Mouse (Mus musculus) forebrain, embryonic 12.5 days (tissue): ENCODE measurements around the gene Gm49373. TPM values are rescaled to one million over a fixed set of nuclear protein-coding genes. Genes with fewer than 3 reads are reported as not detected.
A peak's percentile ranks its signal among the peaks of the same experiment; 100 is the strongest.

ENCODE experiments used
- ATAC-seq: fragments of 200-750 bp; cut with Nextera tagmentation; 2 replicates; pipeline ENCODE4 v1.8.0; 2017; ENCODE audit warnings: moderate TSS enrichment; ENCODE audit not compliant: low FRiP score
- H3K27ac ChIP-seq: fragments of 300-500 bp; sonication (generic); 2 replicates; pipeline ENCODE4 v1.5.1; 2016; ENCODE audit warnings: mild to moderate bottlenecking
- H3K27me3 ChIP-seq: fragments of 300-500 bp; sonication (generic); 2 replicates; pipeline ENCODE4 v1.6.1; 2016; ENCODE audit warnings: mild to moderate bottlenecking
- H3K36me3 ChIP-seq: fragments of 300-500 bp; sonication (generic); replicated peaks from 2 replicates; pipeline ENCODE4 v1.6.1; 2016; ENCODE audit warnings: mild to moderate bottlenecking
- H3K4me1 ChIP-seq: fragments of 300-500 bp; sonication (generic); 2 replicates; pipeline ENCODE4 v1.6.1; 2016
- H3K4me2 ChIP-seq: fragments of 300-500 bp; sonication (generic); 2 replicates; pipeline ENCODE4 v1.6.1; 2016; ENCODE audit warnings: mild to moderate bottlenecking, moderate library complexity
- H3K4me3 ChIP-seq: fragments of 300-500 bp; sonication (generic); replicated peaks from 2 replicates; pipeline ENCODE4 v1.5.1; 2016; ENCODE audit warnings: mild to moderate bottlenecking
- H3K9ac ChIP-seq: fragments of 300-500 bp; sonication (generic); 2 replicates; pipeline ENCODE4 v1.6.1; 2016; ENCODE audit warnings: mild to moderate bottlenecking
- H3K9me3 ChIP-seq: fragments of 300-500 bp; sonication (generic); 2 replicates; pipeline ENCODE4 v1.6.1; 2016
- WGBS: fragments of 180-500 bp; shearing (Covaris S2); methylation state at CpG from one replicate; pipeline ENCODE4 v1.1.7; 2016; 5-methylcytosine and 5-hydroxymethylcytosine counted together
- polyA plus RNA-seq: library from polyadenylated mRNA; unstranded; fragments of >200 nt; fragmentation: Nextera tagmentation; extraction: Ambion mirVana; gene quantifications from 2 replicates; pipeline ENCODE4 v1.2.1, GENCODE M21; 2016

The Gm49373 gene
- polyA plus RNA-seq, 1 experiment from 2014 or later: 2.2 TPM

GRCm38 (mm10) chr9:21097793-21098192 lies 24.9 kb upstream of the Gm49373 start:
- H3K27ac ChIP-seq: no peak overlapping the region
- H3K9ac ChIP-seq: no peak overlapping the region
- no peak overlapping the region for H3K4me2 ChIP-seq
- H3K27me3 ChIP-seq: no peaks in the 10 kb centered on the region
- ATAC-seq: no peak
- H3K4me1 ChIP-seq: peaks cover 8% of the 10 kb centered on the region; the same call in 1 of the 2 replicates
- WGBS: 89% methylated on average over 8 of the region's 8 CpGs
- no peak overlapping the region for H3K4me3 ChIP-seq
- H3K36me3 ChIP-seq: 0 out of 2 replicates have a peak, but pooled peaks cover 4% of the 10 kb centered on the region
- no peaks in the 10 kb centered on the region for H3K9me3 ChIP-seq

- ATAC-seq: no peak
- no peak overlapping the region for H3K4me2 ChIP-seq
These were observed 23.1 kb upstream of the Gm49373 start for GRCm38 (mm10) chr9:21095958-21096357.

GRCm38 (mm10) chr9:21093423-21093822 lies 20.5 kb upstream of the Gm49373 start:
- H3K4me1 ChIP-seq: peaks cover 21% of the 10 kb centered on the region
- H3K27ac ChIP-seq: no peak overlapping the region
- peaks cover 22% of the 10 kb centered on the region for H3K36me3 ChIP-seq
- WGBS: 93% methylated on average over 9 of the region's 9 CpGs
- H3K4me2 ChIP-seq: no peak overlapping the region
- no peak for ATAC-seq
- no peak overlapping the region for H3K4me3 ChIP-seq
- no peaks in the 10 kb centered on the region for H3K9me3 ChIP-seq
- no peak overlapping the region for H3K9ac ChIP-seq
- H3K27me3 ChIP-seq: no peaks in the 10 kb centered on the region

More at GRCm38 (mm10) chr9:21095958-21096357, 23.1 kb upstream of the Gm49373 start:
- Histone ChIP-seq H3K4me1 (peaks cover 14% of the 10 kb centered on the region), H3K27me3 (no peaks in the 10 kb centered on the region), H3K9ac (no peak overlapping the region), H3K4me3 (no peak overlapping the region), H3K36me3 (0 out of 2 replicates have a peak, but pooled peaks cover 4% of the 10 kb centered on the region), H3K27ac (no peak overlapping the region), H3K9me3 (no peaks in the 10 kb centered on the region)
- WGBS: 62% methylated on average over 4 of the region's 4 CpGs

- peak; percentile 100 for ATAC-seq
- H3K4me3 ChIP-seq: peak within 1 kb of the TSS; percentile 57
- whole genome bisulfite sequencing: under 1% methylated on average over 54 of the region's 54 CpGs
- peak within 1 kb of the TSS; percentile 91 for H3K27ac ChIP-seq
- peaks cover 38% of the 10 kb centered on the region for H3K36me3 ChIP-seq
- H3K9me3 ChIP-seq: no peaks in the 10 kb centered on the region
- peak within 1 kb of the TSS; percentile 75 for H3K9ac ChIP-seq
- peaks cover 21% of the 10 kb centered on the region for H3K4me1 ChIP-seq
- H3K4me2 ChIP-seq: peak within 1 kb of the TSS; percentile 92
- no peaks in the 10 kb centered on the region for H3K27me3 ChIP-seq
These were observed 18.9 kb upstream of the Gm49373 start, which contains the start of the genes Gm38431 and Raver1 for GRCm38 (mm10) chr9:21091707-21092320. TSS of gene Gm38431 (minus strand) at chr9:21091997. TSS of gene Raver1 (minus strand) at chr9:21092008.

- Histone ChIP-seq H3K4me2 (peak overlapping the region; percentile 92), H3K9me3 (no peaks in the 10 kb centered on the region), H3K4me1 (peaks cover 24% of the 10 kb centered on the region), H3K4me3 (peak overlapping the region; percentile 57), H3K27ac (peak overlapping the region; percentile 91), H3K36me3 (peaks cover 45% of the 10 kb centered on the region), H3K9ac (peak overlapping the region; percentile 75), H3K27me3 (no peaks in the 10 kb centered on the region)
- ATAC-seq: peak; percentile 25
- WGBS: 4% methylated on average over 24 of the region's 24 CpGs
These were observed 18.2 kb upstream of the Gm49373 start for GRCm38 (mm10) chr9:21090972-21091706.

- no peak for ATAC-seq
- no peak overlapping the region for H3K27ac ChIP-seq
- H3K4me3 ChIP-seq: peak overlapping the region; percentile 57
- WGBS: 89% methylated on average over 1 of the region's 1 CpGs
- no peaks in the 10 kb centered on the region for H3K27me3 ChIP-seq
- H3K9ac ChIP-seq: peak overlapping the region; percentile 75
- peak overlapping the region; percentile 92 for H3K4me2 ChIP-seq
- H3K36me3 ChIP-seq: peaks cover 51% of the 10 kb centered on the region
- peaks cover 22% of the 10 kb centered on the region for H3K4me1 ChIP-seq
- no peaks in the 10 kb centered on the region for H3K9me3 ChIP-seq
These were observed 17.6 kb upstream of the Gm49373 start for GRCm38 (mm10) chr9:21090537-21090936.

GRCm38 (mm10) chr9:21083324-21083723 lies 10.4 kb upstream of the Gm49373 start:
- Histone ChIP-seq H3K9ac (no peak overlapping the region), H3K27me3 (no peaks in the 10 kb centered on the region), H3K9me3 (no peaks in the 10 kb centered on the region), H3K4me3 (no peak overlapping the region), H3K4me1 (0 out of 2 replicates have a peak, but pooled peaks cover 3% of the 10 kb centered on the region), H3K27ac (no peak overlapping the region), H3K36me3 (peaks cover 94% of the 10 kb centered on the region), H3K4me2 (no peak overlapping the region)
- no peak for ATAC-seq
- 91% methylated on average over 3 of the region's 3 CpGs for WGBS

GRCm38 (mm10) chr9:21081127-21081526 lies 8.2 kb upstream of the Gm49373 start:
- Histone ChIP-seq H3K36me3 (peaks cover 93% of the 10 kb centered on the region), H3K27ac (no peak overlapping the region), H3K9me3 (no peaks in the 10 kb centered on the region), H3K4me2 (no peak overlapping the region), H3K27me3 (no peaks in the 10 kb centered on the region), H3K4me1 (no peaks in the 10 kb centered on the region), H3K4me3 (no peak overlapping the region), H3K9ac (no peak overlapping the region)
- no peak for ATAC-seq
- WGBS: 90% methylated on average over 9 of the region's 9 CpGs

GRCm38 (mm10) chr9:21075625-21076024 lies 2.7 kb upstream of the Gm49373 start:
- H3K4me1 ChIP-seq: peaks cover 14% of the 10 kb centered on the region
- H3K27ac ChIP-seq: no peak overlapping the region
- H3K9ac ChIP-seq: no peak overlapping the region
- H3K36me3 ChIP-seq: peaks cover 71% of the 10 kb centered on the region
- WGBS: 89% methylated on average over 3 of the region's 3 CpGs
- ATAC-seq: no peak
- no peaks in the 10 kb centered on the region for H3K27me3 ChIP-seq
- no peak overlapping the region for H3K4me2 ChIP-seq
- no peaks in the 10 kb centered on the region for H3K9me3 ChIP-seq
- H3K4me3 ChIP-seq: no peak overlapping the region

- Histone ChIP-seq H3K27me3 (no peaks in the 10 kb centered on the region), H3K9ac (no peak overlapping the region), H3K36me3 (peaks cover 61% of the 10 kb centered on the region), H3K27ac (no peak overlapping the region), H3K4me1 (peaks cover 14% of the 10 kb centered on the region), H3K9me3 (no peaks in the 10 kb centered on the region), H3K4me3 (no peak overlapping the region), H3K4me2 (no peak overlapping the region)
- WGBS: 85% methylated on average over 1 of the region's 1 CpGs
- no peak for ATAC-seq
These were observed 1.3 kb upstream of the Gm49373 start for GRCm38 (mm10) chr9:21074173-21074572.

- peak overlapping the region; percentile 81 for H3K4me2 ChIP-seq
- H3K4me1 ChIP-seq: peaks cover 14% of the 10 kb centered on the region
- ATAC-seq: peak; percentile 31
- H3K9me3 ChIP-seq: no peaks in the 10 kb centered on the region
- peak overlapping the region; percentile 70 for H3K9ac ChIP-seq
- H3K27me3 ChIP-seq: no peaks in the 10 kb centered on the region
- peaks cover 50% of the 10 kb centered on the region for H3K36me3 ChIP-seq
- H3K27ac ChIP-seq: no peak overlapping the region
- 17% methylated on average over 4 of the region's 4 CpGs for WGBS
- H3K4me3 ChIP-seq: peak overlapping the region; percentile 72
These were observed 255 bp downstream of the Gm49373 start for GRCm38 (mm10) chr9:21072641-21073040.

GRCm38 (mm10) chr9:21067006-21067684 lies 5.8 kb downstream of the Gm49373 start, which contains the start of gene Zglp1:
TSS of gene Zglp1 (minus strand) at chr9:21067093.
- Histone ChIP-seq H3K27me3 (no peaks in the 10 kb centered on the region), H3K36me3 (peaks cover 50% of the 10 kb centered on the region), H3K4me3 (no peak within 1 kb of the TSS), H3K9ac (no peak within 1 kb of the TSS), H3K4me2 (no peak within 1 kb of the TSS), H3K27ac (no peak within 1 kb of the TSS), H3K9me3 (no peaks in the 10 kb centered on the region), H3K4me1 (peaks cover 4% of the 10 kb centered on the region)
- WGBS: 87% methylated on average over 26 of the region's 27 CpGs
- ATAC-seq: no peak
